Mouse (Mus musculus): ENCODE measurements around the gene Cklf.
"Not testable (repeated sequence)": the region's sequence is repeated elsewhere in the genome, so short reads cannot be mapped to it uniquely, and the experiment has no call there.

The Cklf gene

GRCm38 (mm10) chr8:104264271-104264935 is 13.7 kb downstream of the Cklf start:
- DNase-seq (ENCODE audit: low spot score in 2 of 2), result not testable (repeated sequence)

DNA sequence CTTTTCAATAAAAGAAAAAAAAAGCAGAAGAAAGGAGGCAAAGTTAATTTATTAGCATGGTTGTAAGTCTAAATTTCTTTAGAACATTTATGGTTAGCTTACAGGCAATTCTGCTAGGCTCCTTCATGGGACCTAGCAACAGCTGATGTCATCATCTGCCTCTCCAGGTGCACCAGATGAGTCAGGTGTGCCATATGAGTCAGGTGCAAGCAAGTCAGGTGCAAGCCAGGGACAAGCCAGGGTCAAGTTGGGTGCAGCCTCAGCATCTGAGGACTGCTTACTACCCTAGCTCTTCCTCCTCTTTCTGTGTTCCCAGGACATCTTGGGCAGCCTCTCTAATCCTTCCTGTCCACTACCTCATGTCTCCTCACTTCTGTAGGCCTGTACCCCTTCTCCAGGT is 17.7 kb downstream of the Cklf start:
- DNase-seq (ENCODE audit: low spot score in 2 of 2), result no peak

DNA sequence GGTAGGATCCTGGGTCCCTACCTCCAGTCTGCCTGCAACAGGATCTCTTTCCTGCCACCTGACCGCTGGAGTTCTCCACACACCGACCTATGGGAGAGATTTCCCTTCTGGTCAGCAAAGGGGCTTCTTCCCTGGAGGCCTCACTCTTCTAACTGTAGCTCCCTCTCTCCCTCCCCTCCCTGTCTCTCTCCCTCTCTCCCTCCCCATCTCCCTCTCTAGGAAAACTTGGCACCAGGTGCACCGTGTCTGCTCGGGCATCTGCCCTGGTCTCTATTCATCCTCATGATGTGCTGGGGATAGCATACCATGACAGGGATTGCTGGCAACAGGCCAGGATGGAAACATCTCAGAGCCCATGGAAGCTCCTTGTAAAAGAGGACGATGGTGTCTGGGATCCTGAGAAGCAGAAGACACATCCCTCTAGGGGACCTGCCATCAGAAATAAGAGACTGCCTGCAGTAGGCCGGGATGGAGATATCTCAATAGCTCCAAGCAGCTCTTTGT is 18.3 kb downstream of the Cklf start:
- no peak for DNase-seq (ENCODE audit: low spot score in 2 of 2)

DNA sequence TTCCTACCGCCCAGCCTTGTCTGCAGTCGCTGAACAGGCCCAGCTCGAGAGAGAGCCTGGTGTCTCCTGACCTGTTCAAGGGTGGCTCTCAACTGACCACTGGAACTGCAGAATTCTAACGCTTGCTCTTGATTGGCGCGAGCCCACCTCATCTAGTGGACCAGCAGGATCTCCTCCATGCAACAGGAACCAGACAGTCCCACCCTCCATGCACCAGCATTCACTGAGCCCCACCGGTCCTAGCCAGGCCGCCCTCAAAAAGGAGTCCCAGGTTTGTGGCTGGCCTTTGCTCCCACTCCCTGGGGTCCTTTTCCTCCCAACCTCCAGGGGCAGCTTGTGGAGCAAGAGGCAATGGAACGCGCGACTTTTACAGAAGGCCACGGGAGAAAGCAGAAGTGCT is 42.4 kb downstream of the Cklf start, which contains the start of gene Cmtm2a:
TSS of gene Cmtm2a (minus strand) at position 101 of the 400 bp plus-strand sequence.
- not testable (repeated sequence) for DNase-seq (ENCODE audit: low spot score in 2 of 2)

GRCm38 (mm10) chr8:104294396-104294795 is 43.7 kb downstream of the Cklf start:
- no peak for DNase-seq (ENCODE audit: low spot score in 2 of 2)

DNA sequence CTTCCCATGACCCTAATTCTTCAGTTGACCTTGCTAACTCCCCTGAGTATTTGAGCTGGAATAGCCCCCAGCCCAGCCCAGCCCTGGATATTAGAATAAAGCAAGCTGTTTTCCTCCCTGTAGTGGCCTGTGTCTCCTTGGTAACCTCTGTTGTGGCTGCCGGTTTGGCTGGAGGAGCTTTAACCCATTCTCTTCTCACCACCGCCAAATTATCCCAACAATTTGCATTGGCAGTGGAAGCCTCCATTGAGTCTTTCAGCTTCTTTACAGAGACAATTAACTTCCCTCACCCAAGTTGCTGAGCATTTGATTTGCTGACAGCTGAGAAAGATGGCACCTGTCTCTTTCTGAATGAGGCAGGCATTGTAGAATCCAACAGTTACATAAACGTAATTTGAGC is 50.9 kb downstream of the Cklf start:
- DNase-seq (ENCODE audit: low spot score in 2 of 2), result not testable (repeated sequence)

GRCm38 (mm10) chr8:104302536-104302935 is 51.9 kb downstream of the Cklf start:
- not testable (repeated sequence) for DNase-seq (ENCODE audit: low spot score in 2 of 2)

GRCm38 (mm10) chr8:104304962-104305361 is 54.3 kb downstream of the Cklf start:
- DNase-seq (ENCODE audit: low spot score in 2 of 2), result no peak

- not testable (repeated sequence) for DNase-seq (ENCODE audit: low spot score in 2 of 2)
These were observed 57.7 kb downstream of the Cklf start for GRCm38 (mm10) chr8:104308341-104308740.

GRCm38 (mm10) chr8:104309441-104310155 is 58.9 kb downstream of the Cklf start, which contains the start of the genes Gm45711 and Cmtm1:
Gene Gm45711 (minus strand): TSS chr8:104310081.
Gene Cmtm1 (minus strand): TSS chr8:104310145.
- not testable (repeated sequence) for DNase-seq (ENCODE audit: low spot score in 2 of 2)

- DNase-seq (ENCODE audit: low spot score in 2 of 2), result not testable (repeated sequence)
These were observed 61.4 kb downstream of the Cklf start for GRCm38 (mm10) chr8:104312023-104312422.

GRCm38 (mm10) chr8:104313311-104313710 is 62.6 kb downstream of the Cklf start:
- no peak for DNase-seq (ENCODE audit: low spot score in 2 of 2)

All from left cerebral cortex, adult 9 months (tissue).